Mouse (Mus musculus): Measurements from ENCODE around the gene Arhgef17. TPM values are rescaled to one million over a fixed set of nuclear protein-coding genes. Genes with fewer than 3 reads are reported as not detected.
A peak's percentile ranks its signal among the peaks of the same experiment; 100 is the strongest.

Arhgef17 gene
- total RNA-seq, 2 experiments from 2014 or later = 163 to 171 TPM

DNA sequence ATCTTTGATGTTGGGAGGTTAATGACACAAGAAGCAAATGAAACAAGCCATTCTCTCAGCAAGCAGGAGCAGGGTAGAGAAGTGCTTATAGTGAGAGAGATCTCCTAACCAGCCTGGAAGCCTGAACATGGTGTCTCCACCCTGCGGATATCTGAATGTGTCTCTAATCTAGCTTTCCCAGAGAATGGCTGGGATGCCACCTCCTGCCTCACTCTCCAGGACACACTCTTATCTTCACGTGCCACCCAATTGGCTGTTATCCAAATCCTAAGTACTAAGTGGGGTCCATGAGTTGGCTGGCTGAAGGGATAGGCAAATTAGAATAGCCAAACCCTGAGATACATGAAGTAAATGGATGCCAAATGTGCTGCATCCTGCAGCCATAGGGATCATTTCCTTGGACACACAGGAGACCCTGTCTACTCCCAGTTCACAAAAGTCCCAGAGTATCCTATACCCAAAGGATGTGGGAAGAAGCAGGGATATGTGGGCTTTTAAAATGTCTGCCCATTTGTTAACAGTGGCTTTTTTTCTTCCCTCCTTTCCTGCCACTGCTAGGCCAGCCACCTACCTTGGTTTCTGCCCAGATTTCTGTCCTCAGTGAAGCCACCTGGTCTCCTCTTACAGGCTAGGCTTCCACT, 87.4 kb downstream of the Arhgef17 start:
- Histone ChIP-seq H3K4me3 (no peak overlapping the region), H3K27ac (peak overlapping the region; percentile 74)
- DNase-seq (ENCODE audit: low spot score in 2 of 2) = no peak
- TF ChIP-seq CTCF (conservative IDR thresholded peaks at IDR 0.05) = no peak

DNA sequence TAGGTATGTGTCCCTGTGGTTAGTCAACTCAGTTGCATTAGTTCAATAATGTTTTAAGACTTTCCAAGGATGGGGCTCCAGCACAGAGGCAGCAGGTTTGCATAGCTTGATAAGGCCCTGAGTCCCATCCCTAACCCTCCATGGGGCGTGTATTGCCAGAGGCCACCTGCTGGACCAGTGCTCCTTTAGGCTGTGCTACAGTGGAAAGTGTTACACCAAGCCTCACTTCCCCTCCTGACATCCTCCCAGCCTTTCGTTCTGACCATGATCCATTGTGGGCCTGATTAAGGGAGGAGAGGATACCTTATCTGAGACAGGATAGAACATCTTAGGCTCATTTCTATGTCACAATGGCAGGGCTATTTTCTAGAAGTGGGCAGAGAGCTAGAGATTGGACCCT, 88.0 kb downstream of the Arhgef17 start:
- no peak for TF ChIP-seq CTCF (conservative IDR thresholded peaks at IDR 0.05)
- peak overlapping the region; percentile 74; the same call in 1 of the 2 replicates for H3K27ac ChIP-seq
- H3K4me3 ChIP-seq = no peak overlapping the region
- DNase-seq (ENCODE audit: low spot score in 2 of 2) = no peak

- H3K27ac ChIP-seq = no peak overlapping the region
These were observed 89.7 kb downstream of the Arhgef17 start for GRCm38 (mm10) chr7:100842175-100842574.

DNA sequence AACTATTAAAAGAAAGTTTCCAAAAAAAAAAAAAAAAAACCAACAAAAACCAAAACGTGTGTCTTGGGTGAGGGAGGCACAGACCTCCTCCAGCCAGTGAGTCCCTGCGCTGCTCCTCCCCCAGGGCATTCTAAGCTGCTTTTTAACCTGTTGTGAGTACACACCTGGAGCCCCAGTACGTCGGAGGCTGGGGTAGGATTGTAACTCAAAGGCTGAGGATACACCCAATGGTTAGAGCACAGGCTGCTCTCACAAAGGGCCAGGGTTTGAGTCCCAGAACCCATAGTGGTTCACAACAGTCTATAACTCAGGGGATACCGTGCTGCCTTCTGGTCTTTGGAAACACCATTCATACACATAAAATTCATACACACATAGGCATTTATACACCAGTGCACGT, 90.3 kb downstream of the Arhgef17 start:
- TF ChIP-seq CTCF (conservative IDR thresholded peaks at IDR 0.05) = no peak
- DNase-seq (ENCODE audit: low spot score in 2 of 2) = no peak
- Histone ChIP-seq H3K27ac (no peak overlapping the region), H3K4me3 (no peak overlapping the region)

More at GRCm38 (mm10) chr7:100842175-100842574, 89.7 kb downstream of the Arhgef17 start:
- TF ChIP-seq CTCF (conservative IDR thresholded peaks at IDR 0.05) = no peak
- no peak for DNase-seq (ENCODE audit: low spot score in 2 of 2)
- no peak overlapping the region for H3K4me3 ChIP-seq

GRCm38 (mm10) chr7:100840906-100841305, 91.0 kb downstream of the Arhgef17 start:
- Histone ChIP-seq H3K4me3 (no peak overlapping the region), H3K27ac (no peak overlapping the region)
- DNase-seq (ENCODE audit: low spot score in 2 of 2) = no peak
- TF ChIP-seq CTCF (conservative IDR thresholded peaks at IDR 0.05) = no peak

GRCm38 (mm10) chr7:100839632-100840402, 92.1 kb downstream of the Arhgef17 start:
- no peak for TF ChIP-seq CTCF (conservative IDR thresholded peaks at IDR 0.05)

DNA sequence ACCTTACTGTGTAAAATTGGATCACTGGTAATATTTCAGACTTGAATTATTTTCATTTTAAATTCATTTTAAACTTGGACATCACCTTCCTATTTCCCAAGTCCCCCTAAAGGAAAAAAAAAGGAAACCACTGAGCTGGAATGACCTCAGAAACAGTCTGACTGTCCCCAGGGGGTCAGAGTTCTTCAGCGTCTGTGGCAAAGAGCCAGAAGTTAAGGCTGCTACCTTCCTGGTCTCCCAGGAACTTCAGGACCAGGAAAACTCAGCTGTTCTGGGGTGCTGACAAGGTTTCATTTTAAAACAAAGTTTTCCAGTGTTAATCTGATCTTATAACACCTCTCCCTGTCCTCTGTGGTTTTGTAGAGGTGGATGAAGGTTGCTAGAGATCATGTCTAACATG, 94.2 kb downstream of the Arhgef17 start:
- no peak overlapping the region for H3K27ac ChIP-seq
- no peak for DNase-seq (ENCODE audit: low spot score in 2 of 2)
- TF ChIP-seq CTCF (conservative IDR thresholded peaks at IDR 0.05) = no peak
- no peak overlapping the region for H3K4me3 ChIP-seq

More at GRCm38 (mm10) chr7:100839632-100840402, 92.1 kb downstream of the Arhgef17 start:
- Histone ChIP-seq H3K4me3 (no peak overlapping the region), H3K27ac (peak overlapping the region; percentile 43; the same call in 1 of the 2 replicates)
- no peak for DNase-seq (ENCODE audit: low spot score in 2 of 2)

DNA sequence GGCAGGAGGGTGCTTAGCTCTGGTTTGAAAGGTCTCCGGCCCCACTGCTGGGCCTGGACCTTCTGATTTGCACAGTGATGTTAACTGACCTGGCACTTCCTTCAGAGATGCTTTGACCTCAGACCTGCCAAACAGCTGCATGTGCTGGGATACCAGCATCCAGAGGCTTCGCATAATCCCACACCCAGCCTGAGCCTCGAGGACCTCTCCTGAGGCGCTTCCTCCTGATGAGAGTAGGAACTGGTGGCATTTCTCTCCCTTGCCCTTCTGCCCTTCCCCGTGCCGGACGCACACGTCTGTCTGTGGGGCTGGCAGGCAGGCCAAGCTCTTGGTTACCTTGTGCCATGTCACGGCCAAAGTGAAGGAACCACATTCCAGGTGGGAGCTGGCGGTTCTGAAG, 95.2 kb downstream of the Arhgef17 start:
- H3K27ac ChIP-seq = no peak overlapping the region
- TF ChIP-seq CTCF (conservative IDR thresholded peaks at IDR 0.05) = no peak
- no peak for DNase-seq (ENCODE audit: low spot score in 2 of 2)
- no peak overlapping the region for H3K4me3 ChIP-seq

- no peak overlapping the region for H3K4me3 ChIP-seq
- H3K27ac ChIP-seq = no peak overlapping the region
- no peak for DNase-seq (ENCODE audit: low spot score in 2 of 2)
- TF ChIP-seq CTCF (conservative IDR thresholded peaks at IDR 0.05) = no peak
These were observed 96.2 kb downstream of the Arhgef17 start for GRCm38 (mm10) chr7:100835711-100836110.

DNA sequence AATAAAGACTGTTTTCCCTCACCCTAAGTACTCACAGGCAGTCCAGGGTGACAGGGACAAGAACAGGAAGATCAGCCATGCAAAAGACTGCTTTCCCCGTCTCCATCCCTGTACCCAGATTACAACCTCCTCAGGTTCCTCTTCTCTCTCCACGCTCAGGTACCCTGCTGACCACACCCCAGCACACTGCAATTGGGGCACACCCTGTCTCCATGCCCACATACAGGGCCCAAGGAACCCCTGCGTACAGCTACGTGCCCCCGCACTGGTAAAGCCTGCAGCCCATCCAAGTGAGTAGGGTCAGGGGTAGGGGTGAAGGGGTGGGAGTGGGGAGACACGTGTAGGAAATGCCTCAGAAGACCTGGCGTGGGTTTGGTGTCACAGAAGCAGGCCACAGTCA, 96.7 kb downstream of the Arhgef17 start:
- no peak for TF ChIP-seq CTCF (conservative IDR thresholded peaks at IDR 0.05)
- Histone ChIP-seq H3K4me3 (no peak overlapping the region), H3K27ac (no peak overlapping the region)
- no peak for DNase-seq (ENCODE audit: low spot score in 2 of 2)

DNA sequence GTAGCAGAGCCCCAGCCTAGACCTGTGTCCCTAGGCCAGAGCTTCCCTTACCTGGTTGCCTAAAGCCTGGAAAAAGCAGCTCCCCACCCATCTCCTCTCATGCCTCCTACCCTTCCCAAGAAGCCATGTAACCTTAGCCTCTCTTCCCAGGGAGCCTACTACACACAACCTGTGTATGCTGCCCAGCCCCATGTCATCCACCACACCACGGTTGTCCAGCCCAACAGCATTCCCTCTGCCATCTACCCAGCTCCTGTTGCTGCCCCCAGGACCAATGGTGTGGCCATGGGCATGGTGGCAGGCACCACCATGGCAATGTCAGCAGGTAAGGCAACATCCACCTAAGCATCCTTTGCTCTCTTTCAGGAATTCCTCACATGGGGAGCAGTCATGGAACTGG, 98.0 kb downstream of the Arhgef17 start:
- no peak for TF ChIP-seq CTCF (conservative IDR thresholded peaks at IDR 0.05)
- no peak overlapping the region for H3K27ac ChIP-seq
- no peak overlapping the region for H3K4me3 ChIP-seq
- DNase-seq (ENCODE audit: low spot score in 2 of 2) = no peak

- Histone ChIP-seq H3K27ac (peak overlapping the region; percentile 52), H3K4me3 (no peak overlapping the region)
- DNase-seq (ENCODE audit: low spot score in 2 of 2) = no peak
- TF ChIP-seq CTCF (conservative IDR thresholded peaks at IDR 0.05) = no peak
These were observed 103.4 kb downstream of the Arhgef17 start for GRCm38 (mm10) chr7:100828549-100828948.

GRCm38 (mm10) chr7:100824661-100825060, 107.2 kb downstream of the Arhgef17 start:
- Histone ChIP-seq H3K4me3 (no peak overlapping the region), H3K27ac (no peak overlapping the region)
- no peak for TF ChIP-seq CTCF (conservative IDR thresholded peaks at IDR 0.05)
- no peak for DNase-seq (ENCODE audit: low spot score in 2 of 2)

Small RNA genes within 50 kb of the gene (microRNA-seq; reads per million reads assigned to microRNA genes)
- 663 to 765 reads per million in 2 experiments for gene Mir3102

Other genes with a start within 250 kb of the Arhgef17 start
- gene Fam168a, start 225.5 kb downstream of the Arhgef17 start, total RNA-seq (2021) = 100 to 1,000 TPM; 220 to 229 TPM
- 10 to 100 TPM; 11.2 to 13.2 TPM for gene Relt, start 68.7 kb downstream of the Arhgef17 start, total RNA-seq (2021)
- gene P2ry6, start 42.5 kb upstream of the Arhgef17 start, total RNA-seq (2021) = 1 to 10 TPM; 3.0 to 3.6 TPM
- under 1 TPM; 0.86 to 0.87 TPM for gene P2ry2, start 80.8 kb upstream of the Arhgef17 start, total RNA-seq (2021)
- 10 to 100 TPM; 38.5 to 41.2 TPM for gene Fchsd2, start 160.8 kb upstream of the Arhgef17 start, total RNA-seq (2021)